Mouse (Mus musculus): Measurements from ENCODE around the gene Zfp747.

DNA sequence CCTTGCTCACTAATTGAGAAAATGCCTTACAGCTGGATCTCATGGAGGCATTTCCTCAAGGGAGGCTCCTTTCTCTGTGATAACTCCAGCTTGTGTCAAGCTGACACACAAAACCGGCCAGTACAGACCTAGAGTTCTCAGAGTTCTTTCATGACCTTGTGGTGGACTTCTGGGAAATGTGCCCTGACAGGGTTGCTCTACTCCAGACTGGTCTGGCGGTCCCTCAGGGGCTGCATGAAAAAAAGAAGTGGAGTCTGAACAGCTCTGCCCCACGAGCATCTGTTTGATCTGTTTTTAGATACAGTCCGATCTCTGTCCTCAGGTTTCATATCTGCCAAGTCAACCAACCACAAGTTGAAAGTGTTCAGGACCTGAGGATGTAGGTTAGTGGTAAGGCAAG, 38.2 kb downstream of the Zfp747 start:
- TF ChIP-seq POLR2A (IDR thresholded peaks at IDR 0.05; ENCODE audit: low read depth, low read length) (no peak), CTCF (IDR thresholded peaks at IDR 0.05; ENCODE audit: extremely low read depth, insufficient read length, insufficient replicate concordance, low read depth, low read length) (no peak)
